Mouse (Mus musculus): ENCODE data around the gene Anp32e. TPM values are rescaled to one million over a fixed set of nuclear protein-coding genes. Genes with fewer than 3 reads are reported as not detected.
"Not testable (repeated sequence)": the region's sequence is repeated elsewhere in the genome, so short reads cannot be mapped to it uniquely, and the experiment has no call there.

Gene Anp32e
- polyA plus RNA-seq, 1 experiment: 275 TPM

DNA sequence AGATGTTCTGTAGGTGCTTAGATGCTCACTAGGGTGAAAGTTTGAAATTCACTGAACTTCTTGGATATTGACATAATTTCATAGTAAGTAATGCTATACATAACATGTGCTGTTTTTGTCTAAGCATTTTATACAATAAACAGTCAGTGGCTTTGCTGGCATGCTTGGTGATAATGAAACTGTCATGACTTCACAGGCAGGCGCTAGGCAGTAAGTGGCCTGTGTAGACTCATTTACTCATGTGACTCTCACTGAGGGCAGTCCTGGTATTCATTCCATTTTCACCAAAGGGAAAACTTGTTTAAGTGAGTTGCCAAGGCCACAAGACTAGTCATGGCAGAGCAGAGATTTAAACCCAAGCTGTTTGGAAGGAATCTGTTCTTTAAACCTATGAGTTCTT lies 40.2 kb downstream of the Anp32e start:
- no peak for TF ChIP-seq POLR2A (IDR thresholded peaks at IDR 0.05; ENCODE audit: borderline replicate concordance, control insufficient read depth, low read depth, low read length)
- no peak for TF ChIP-seq CTCF (IDR thresholded peaks at IDR 0.05; ENCODE audit: control insufficient read depth, insufficient read depth, low read length)
- no peaks in the 10 kb centered on the region; the same call in 1 of the 2 replicates for H3K4me1 ChIP-seq (ENCODE audit: control insufficient read depth, insufficient read depth, low read length)
- H3K27ac ChIP-seq (ENCODE audit: control insufficient read depth, insufficient read depth, low read depth, low read length, poor library complexity): no peak overlapping the region
- WGBS: 72% methylated on average over 1 of the region's 1 CpGs
- H3K4me3 ChIP-seq (replicated peaks; ENCODE audit: control insufficient read depth, low read depth, low read length): no peak overlapping the region

- H3K4me3 ChIP-seq (replicated peaks; ENCODE audit: control insufficient read depth, low read depth, low read length); H3K4me1 ChIP-seq (ENCODE audit: control insufficient read depth, insufficient read depth, low read length); H3K27ac ChIP-seq (ENCODE audit: control insufficient read depth, insufficient read depth, low read depth, low read length, poor library complexity): not testable (repeated sequence)
- WGBS: 69% methylated on average over 7 of the region's 7 CpGs
These were observed 41.6 kb downstream of the Anp32e start for GRCm38 (mm10) chr3:95970661-95971060.

GRCm38 (mm10) chr3:95972251-95972872 lies 43.3 kb downstream of the Anp32e start:
- WGBS: 42% methylated on average over 12 of the region's 12 CpGs
- Histone ChIP-seq H3K4me3 (replicated peaks; ENCODE audit: control insufficient read depth, low read depth, low read length) (no peak overlapping the region), H3K4me1 (ENCODE audit: control insufficient read depth, insufficient read depth, low read length) (peaks cover 4% of the 10 kb centered on the region; the same call in 1 of the 2 replicates), H3K27ac (ENCODE audit: control insufficient read depth, insufficient read depth, low read depth, low read length, poor library complexity) (peak overlapping the region; percentile 93)
- TF ChIP-seq POLR2A (IDR thresholded peaks at IDR 0.05; ENCODE audit: borderline replicate concordance, control insufficient read depth, low read depth, low read length) (no peak), CTCF (IDR thresholded peaks at IDR 0.05; ENCODE audit: control insufficient read depth, insufficient read depth, low read length) (no peak)

DNA sequence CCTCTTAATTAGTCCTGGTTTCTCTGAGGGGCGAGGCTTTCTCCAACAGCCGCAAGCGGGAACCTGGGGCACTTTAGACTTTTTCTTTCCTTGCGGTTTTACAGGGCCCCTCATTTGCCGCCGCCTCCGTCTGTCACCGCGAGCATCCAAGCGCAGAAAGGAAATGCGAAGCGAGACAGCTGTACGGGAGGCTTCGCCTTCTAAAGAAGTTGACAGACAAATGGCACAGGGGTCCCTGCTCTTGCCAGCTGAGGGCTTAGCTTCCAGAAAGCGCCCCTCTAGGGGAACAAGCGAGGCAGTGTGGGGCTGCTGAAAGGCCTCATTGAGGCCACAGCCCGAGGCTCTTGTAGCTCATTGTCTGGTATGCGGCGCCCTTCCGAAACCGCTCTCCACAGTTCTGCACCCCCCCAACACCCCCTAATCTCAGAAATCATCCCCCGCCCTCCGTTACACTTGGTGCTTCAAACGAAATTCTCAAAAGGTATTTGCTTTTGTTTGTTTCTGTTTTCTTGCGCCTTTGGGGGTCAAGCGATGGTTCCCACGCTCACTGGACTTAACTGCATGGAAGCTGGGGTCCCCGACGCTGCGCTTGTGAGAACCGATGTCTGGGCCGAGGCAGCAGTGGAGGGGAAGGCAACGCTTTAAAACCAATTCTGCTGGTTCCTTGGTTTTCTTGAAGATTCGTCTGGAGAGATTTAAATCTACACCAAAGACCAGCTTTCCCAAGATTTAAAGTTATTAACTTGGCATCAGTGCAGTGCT lies 44.0 kb downstream of the Anp32e start:
- WGBS: 22% methylated on average over 34 of the region's 34 CpGs
- peaks cover 6% of the 10 kb centered on the region; the same call in 1 of the 2 replicates for H3K4me1 ChIP-seq (ENCODE audit: control insufficient read depth, insufficient read depth, low read length)
- TF ChIP-seq CTCF (IDR thresholded peaks at IDR 0.05; ENCODE audit: control insufficient read depth, insufficient read depth, low read length) (no peak), POLR2A (IDR thresholded peaks at IDR 0.05; ENCODE audit: borderline replicate concordance, control insufficient read depth, low read depth, low read length) (peak; percentile 50; the same call in 1 of the 2 replicates)
- peak overlapping the region; percentile 93 for H3K27ac ChIP-seq (ENCODE audit: control insufficient read depth, insufficient read depth, low read depth, low read length, poor library complexity)
- no peak overlapping the region for H3K4me3 ChIP-seq (replicated peaks; ENCODE audit: control insufficient read depth, low read depth, low read length)

- Histone ChIP-seq H3K4me3 (replicated peaks; ENCODE audit: control insufficient read depth, low read depth, low read length) (no peak overlapping the region), H3K27ac (ENCODE audit: control insufficient read depth, insufficient read depth, low read depth, low read length, poor library complexity) (peak overlapping the region; percentile 67), H3K4me1 (ENCODE audit: control insufficient read depth, insufficient read depth, low read length) (peaks cover 10% of the 10 kb centered on the region; the same call in 1 of the 2 replicates)
- no peak for TF ChIP-seq POLR2A (IDR thresholded peaks at IDR 0.05; ENCODE audit: borderline replicate concordance, control insufficient read depth, low read depth, low read length)
- no peak for TF ChIP-seq CTCF (IDR thresholded peaks at IDR 0.05; ENCODE audit: control insufficient read depth, insufficient read depth, low read length)
- WGBS: 48% methylated on average over 3 of the region's 3 CpGs
These were observed 48.0 kb downstream of the Anp32e start for GRCm38 (mm10) chr3:95977079-95977478.

- WGBS: 81% methylated on average over 7 of the region's 7 CpGs
- H3K4me3 ChIP-seq (replicated peaks; ENCODE audit: control insufficient read depth, low read depth, low read length); H3K4me1 ChIP-seq (ENCODE audit: control insufficient read depth, insufficient read depth, low read length): not testable (repeated sequence)
- H3K27ac ChIP-seq (ENCODE audit: control insufficient read depth, insufficient read depth, low read depth, low read length, poor library complexity): peak overlapping the region; percentile 57
These were observed 48.5 kb downstream of the Anp32e start for GRCm38 (mm10) chr3:95977587-95977986.

DNA sequence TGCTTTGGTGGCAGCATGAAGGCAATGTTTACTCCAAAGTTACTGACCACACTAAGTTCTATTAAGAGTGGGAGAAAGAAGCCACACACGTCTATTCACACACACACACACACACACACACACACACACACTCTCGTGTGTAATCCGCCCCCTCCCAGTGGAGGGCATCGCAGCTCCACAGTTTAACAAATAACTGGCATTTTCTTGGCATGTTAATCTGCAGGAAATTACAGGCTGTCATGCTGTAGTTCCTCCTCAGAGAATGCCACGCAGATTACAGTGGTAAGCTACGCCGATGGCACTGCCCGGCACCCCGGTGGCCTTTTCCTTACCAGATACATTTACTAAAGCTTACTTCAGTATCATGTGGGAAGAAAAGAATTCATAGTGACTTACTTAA lies 49.2 kb downstream of the Anp32e start:
- no peak overlapping the region for H3K4me3 ChIP-seq (replicated peaks; ENCODE audit: control insufficient read depth, low read depth, low read length)
- no peak for TF ChIP-seq CTCF (IDR thresholded peaks at IDR 0.05; ENCODE audit: control insufficient read depth, insufficient read depth, low read length)
- TF ChIP-seq POLR2A (IDR thresholded peaks at IDR 0.05; ENCODE audit: borderline replicate concordance, control insufficient read depth, low read depth, low read length): no peak
- peaks cover 10% of the 10 kb centered on the region; the same call in 1 of the 2 replicates for H3K4me1 ChIP-seq (ENCODE audit: control insufficient read depth, insufficient read depth, low read length)
- peak overlapping the region; percentile 31; the same call in 1 of the 2 replicates for H3K27ac ChIP-seq (ENCODE audit: control insufficient read depth, insufficient read depth, low read depth, low read length, poor library complexity)
- WGBS: 16% methylated on average over 9 of the region's 9 CpGs

DNA sequence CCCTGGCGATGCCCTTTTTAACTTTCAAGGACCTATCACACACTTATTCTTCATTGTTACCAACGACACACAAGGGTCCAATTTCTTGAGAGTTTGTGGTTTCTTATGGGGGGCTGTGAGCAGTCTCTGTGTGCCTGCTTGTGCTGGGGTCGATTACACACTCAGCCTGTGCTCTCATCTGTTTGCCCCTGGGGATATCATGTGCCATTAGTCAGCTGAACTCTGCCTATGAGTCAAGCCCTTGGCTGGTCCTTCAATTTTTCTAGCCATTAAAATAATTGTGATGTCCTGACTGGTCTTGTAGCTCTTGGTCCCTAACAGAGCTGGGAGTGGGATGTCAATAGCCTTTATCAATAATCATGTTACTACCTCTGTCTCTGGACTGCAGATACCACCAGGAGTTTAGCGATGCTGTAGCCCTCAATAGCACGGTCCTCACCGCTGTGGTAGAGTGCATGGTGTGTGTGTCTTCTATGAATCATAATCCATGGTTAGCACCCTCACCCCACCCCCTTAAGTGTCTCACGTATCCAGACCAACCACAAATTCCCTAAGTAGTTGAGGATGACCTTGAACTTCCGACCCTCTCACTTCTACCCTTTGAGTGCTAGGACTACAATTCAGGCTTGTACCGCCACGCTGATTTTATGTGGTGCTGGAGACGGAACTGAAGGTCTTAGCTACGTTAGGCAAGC lies 51.4 kb downstream of the Anp32e start:
- H3K27ac ChIP-seq (ENCODE audit: control insufficient read depth, insufficient read depth, low read depth, low read length, poor library complexity): no peak overlapping the region
- 83% methylated on average over 12 of the region's 12 CpGs for WGBS
- peaks cover 10% of the 10 kb centered on the region; the same call in 1 of the 2 replicates for H3K4me1 ChIP-seq (ENCODE audit: control insufficient read depth, insufficient read depth, low read length)
- TF ChIP-seq POLR2A (IDR thresholded peaks at IDR 0.05; ENCODE audit: borderline replicate concordance, control insufficient read depth, low read depth, low read length) (no peak), CTCF (IDR thresholded peaks at IDR 0.05; ENCODE audit: control insufficient read depth, insufficient read depth, low read length) (no peak)
- H3K4me3 ChIP-seq (replicated peaks; ENCODE audit: control insufficient read depth, low read depth, low read length): no peak overlapping the region
